Mouse (Mus musculus) MEL (cell line): ENCODE data around the gene 2210017I01Rik.

Source experiments
- CTCF ChIP-seq, 3 experiments: IDR thresholded peaks in 2 of 3; conservative IDR thresholded peaks in 1 of 3; 2 replicates each; pipeline ENCODE4 v1.5.1; 2011 to 2012; ENCODE audit warnings: low read length in 3 of 3, low read depth in 2 of 3, mild to moderate bottlenecking in 2 of 3, improper control_type of control experiment in 1 of 3, inconsistent platforms in 1 of 3, mixed read lengths in 1 of 3, moderate library complexity in 1 of 3; ENCODE audit not compliant: control insufficient read depth in 1 of 3, insufficient read depth in 1 of 3, poor library complexity in 1 of 3, severe bottlenecking in 1 of 3
- EP300 ChIP-seq, 2 experiments: IDR thresholded peaks; 2 replicates each; pipeline ENCODE4 v1.6.1; 2011; ENCODE audit warnings: improper control_type of control experiment in 2 of 2, low read length in 2 of 2, low read depth in 1 of 2, mild to moderate bottlenecking in 1 of 2
- GATA1 ChIP-seq: IDR thresholded peaks from 2 replicates; pipeline ENCODE4 v1.6.1; 2011; ENCODE audit warnings: low read depth, low read length, improper control_type of control experiment
- MAFK ChIP-seq: IDR thresholded peaks from 2 replicates; pipeline ENCODE4 v1.6.1; 2011; ENCODE audit warnings: low read depth, mild to moderate bottlenecking, low read length, improper control_type of control experiment, borderline replicate concordance
- NRF1 ChIP-seq: IDR thresholded peaks from 2 replicates; pipeline ENCODE4 v1.6.1; 2014; ENCODE audit warnings: low read depth, mild to moderate bottlenecking, inconsistent platforms, low read length, improper control_type of control experiment, moderate library complexity; ENCODE audit not compliant: poor library complexity, insufficient read depth, severe bottlenecking
- POLR2A ChIP-seq, 2 experiments: IDR thresholded peaks; 2 replicates each; pipeline ENCODE4 v1.6.1; 2011 to 2012; ENCODE audit warnings: low read length in 2 of 2, mild to moderate bottlenecking in 2 of 2, control low read depth in 1 of 2, improper control_type of control experiment in 1 of 2, low read depth in 1 of 2, moderate library complexity in 1 of 2; ENCODE audit not compliant: control insufficient read depth in 1 of 2, insufficient read depth in 1 of 2, poor library complexity in 1 of 2
- POLR2AphosphoS2 ChIP-seq: IDR thresholded peaks from 2 replicates; pipeline ENCODE4 v1.6.1; 2011; ENCODE audit warnings: low read length, improper control_type of control experiment
- TAL1 ChIP-seq: IDR thresholded peaks from 2 replicates; pipeline ENCODE4 v1.6.1; 2012; ENCODE audit warnings: mild to moderate bottlenecking, inconsistent platforms, low read length, moderate library complexity, mixed read lengths
- TBP ChIP-seq: IDR thresholded peaks from 2 replicates; pipeline ENCODE4 v1.8.0; 2011; ENCODE audit warnings: low read depth, low read length, improper control_type of control experiment
- TCF12 ChIP-seq: IDR thresholded peaks from 2 replicates; pipeline ENCODE4 v1.6.1; 2014; ENCODE audit warnings: low read depth, mild to moderate bottlenecking, inconsistent platforms, low read length, improper control_type of control experiment, moderate library complexity
- ZNF384 ChIP-seq: IDR thresholded peaks from 2 replicates; pipeline ENCODE4 v1.6.1; 2012; ENCODE audit warnings: low read depth, mild to moderate bottlenecking, inconsistent platforms, low read length, improper control_type of control experiment

DNA sequence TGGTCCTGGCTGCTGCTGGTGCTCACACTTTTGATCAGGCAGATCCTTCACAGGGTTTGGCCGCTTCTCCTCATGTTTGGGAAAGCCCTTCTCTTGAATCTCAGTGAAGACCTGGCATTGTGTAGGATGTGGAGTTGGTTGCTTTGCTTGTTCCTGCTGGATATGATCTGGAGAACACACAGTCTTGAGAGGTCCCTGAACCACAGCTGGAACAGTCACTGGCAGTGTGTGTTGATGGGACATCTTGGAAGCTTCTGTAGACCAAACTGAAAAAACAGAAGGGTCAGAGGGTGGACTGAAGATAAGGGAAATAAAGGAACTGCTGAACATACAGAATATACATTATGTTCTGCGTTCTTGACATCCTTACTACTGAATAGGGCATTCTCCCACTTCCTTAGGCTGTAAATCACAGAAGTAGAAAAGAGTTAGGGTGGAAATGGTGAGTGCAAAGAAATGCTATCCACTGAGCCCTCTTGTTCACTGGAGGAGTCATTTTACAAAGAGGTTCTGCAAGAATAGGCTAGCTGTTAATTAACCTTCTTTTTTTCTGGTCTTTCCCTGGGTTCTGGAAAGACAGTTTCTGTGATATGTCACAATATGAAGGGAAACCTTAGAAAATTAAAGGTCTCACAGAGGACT, 34.7 kb downstream of the 2210017I01Rik start:
- no peak for TF ChIP-seq MAFK
- TF ChIP-seq NRF1 = no peak
- no peak for TF ChIP-seq GATA1
- no peak for TF ChIP-seq CTCF (IDR thresholded peaks at IDR 0.05 in 2 of 3, conservative IDR thresholded peaks at IDR 0.05 in 1 of 3; ENCODE audit: control insufficient read depth in 1 of 3, insufficient read depth in 1 of 3, low read depth in 2 of 3, low read length in 3 of 3, poor library complexity in 1 of 3, severe bottlenecking in 1 of 3)
- no peak for TF ChIP-seq TBP
- TF ChIP-seq TCF12 = no peak
- no peak for TF ChIP-seq POLR2A (IDR thresholded peaks at IDR 0.05; ENCODE audit: control insufficient read depth in 1 of 2, insufficient read depth in 1 of 2, low read depth in 1 of 2, low read length in 2 of 2, poor library complexity in 1 of 2)
- no peak for TF ChIP-seq TAL1
- TF ChIP-seq ZNF384 = no peak
- no peak for TF ChIP-seq EP300 (IDR thresholded peaks at IDR 0.05; ENCODE audit: low read depth in 1 of 2, low read length in 2 of 2)
- no peak for TF ChIP-seq POLR2AphosphoS2
